Mouse (Mus musculus) thymus, postnatal 10 days (tissue): ENCODE results near the gene Vmn2r31.
"Not testable (repeated sequence)": the region's sequence is repeated elsewhere in the genome, so short reads cannot be mapped to it uniquely, and the experiment has no call there.

ENCODE experiments used
- DNase-seq, 2 experiments: peaks; one replicate each; pipeline ENCODE4 v3.0.0; 2021; ENCODE audit warnings: low spot score in 2 of 2

Gene Vmn2r31

DNA sequence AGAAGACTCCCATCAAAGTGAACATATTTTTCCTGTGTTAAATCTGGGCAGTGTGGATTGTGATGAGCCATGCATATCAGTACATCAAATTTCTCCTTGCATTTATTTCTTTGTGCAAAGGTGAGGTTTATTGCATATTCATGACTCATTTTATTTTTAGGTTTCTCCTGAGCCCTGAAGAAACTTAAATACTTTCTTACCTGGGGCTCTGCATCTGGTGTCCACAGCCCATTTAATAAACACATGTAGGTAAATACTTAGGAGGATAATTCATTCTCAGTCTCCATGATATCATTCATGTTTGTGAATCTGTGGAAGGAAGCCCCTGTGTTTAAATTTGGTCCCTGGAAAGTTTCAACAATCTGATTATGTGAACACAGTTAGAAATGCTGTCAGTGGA lies at the start of gene Vmn2r31:
Vmn2r31 (minus strand) TSS at position 101 of the 400 bp plus-strand sequence.
- DNase-seq: not testable (repeated sequence)

DNA sequence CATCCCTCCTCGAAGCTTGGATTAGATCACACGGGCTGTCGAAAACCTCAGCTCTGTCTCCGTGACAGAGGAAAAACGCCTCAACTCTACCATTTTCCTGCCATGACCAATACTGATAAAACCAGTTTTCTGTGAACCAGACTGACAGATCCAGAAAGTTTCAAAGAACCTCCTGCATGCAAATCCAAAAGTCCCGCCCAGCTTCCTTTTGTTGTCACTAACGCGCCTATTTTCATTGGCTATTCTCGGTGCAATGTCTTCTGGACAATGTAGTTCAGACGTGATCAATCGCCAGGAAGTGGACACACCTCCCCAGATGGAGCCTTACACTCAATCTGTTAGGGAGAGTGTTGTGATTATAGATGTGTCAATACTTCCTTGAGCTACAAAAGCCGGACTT lies 25.1 kb downstream of the Vmn2r31 start, which contains the start of gene Gm45783:
Gm45783 (minus strand) TSS at position 143 of the 400 bp plus-strand sequence.
- DNase-seq: not testable (repeated sequence)

DNA sequence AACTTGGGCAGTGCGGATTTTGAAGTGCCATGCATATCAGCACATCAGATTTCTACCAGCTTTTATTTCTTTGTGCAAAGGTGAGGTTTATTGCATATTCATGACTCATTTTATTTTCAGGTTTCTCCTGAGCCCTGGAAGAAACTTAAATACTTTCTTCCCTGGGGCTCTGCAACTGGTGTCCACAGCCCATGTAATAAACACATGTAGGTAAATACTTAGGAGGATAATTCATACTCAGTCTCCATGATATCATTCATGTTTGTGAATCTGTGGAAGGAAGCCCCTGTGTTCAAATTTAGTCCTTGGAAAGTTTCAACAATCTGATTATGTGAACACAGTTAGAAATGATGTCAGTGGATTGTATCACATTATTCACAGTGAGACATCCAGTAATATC lies 62.0 kb downstream of the Vmn2r31 start, which contains the start of gene Vmn2r30:
Vmn2r30 (minus strand) TSS at position 101 of the 400 bp plus-strand sequence.
- not testable (repeated sequence) for DNase-seq
